Mouse (Mus musculus) limb, embryonic 12.5 days (tissue): ENCODE data around the gene Isg15. TPM values are rescaled to one million over a fixed set of nuclear protein-coding genes. Genes with fewer than 3 reads are reported as not detected.

Experiments used
- ATAC-seq: fragments of 200-750 bp; cut with Nextera tagmentation; 2 replicates; pipeline ENCODE4 v1.8.0; 2017; ENCODE audit warnings: low read depth, moderate TSS enrichment; ENCODE audit not compliant: insufficient number of reproducible peaks, insufficient read depth, low FRiP score, low TSS enrichment
- H3K27ac ChIP-seq: fragments of 300-500 bp; sonication (generic); 2 replicates; pipeline ENCODE4 v1.5.1; 2016; ENCODE audit warnings: mild to moderate bottlenecking, moderate library complexity
- H3K27me3 ChIP-seq: fragments of 300-500 bp; sonication (generic); 2 replicates; pipeline ENCODE4 v1.6.1; 2016; ENCODE audit warnings: mild to moderate bottlenecking, moderate library complexity
- H3K36me3 ChIP-seq: fragments of 300-500 bp; sonication (generic); 2 replicates; pipeline ENCODE4 v1.6.1; 2016; ENCODE audit warnings: mild to moderate bottlenecking, moderate library complexity
- H3K4me1 ChIP-seq: fragments of 300-500 bp; sonication (generic); replicated peaks from 2 replicates; pipeline ENCODE4 v1.6.1; 2016
- H3K4me2 ChIP-seq: fragments of 300-500 bp; sonication (generic); 2 replicates; pipeline ENCODE4 v1.6.1; 2016; ENCODE audit warnings: mild to moderate bottlenecking, moderate library complexity
- H3K4me3 ChIP-seq: fragments of 300-500 bp; sonication (generic); replicated peaks from 2 replicates; pipeline ENCODE4 v1.5.1; 2016; ENCODE audit warnings: mild to moderate bottlenecking
- H3K9ac ChIP-seq: fragments of 300-500 bp; sonication (generic); replicated peaks from 2 replicates; pipeline ENCODE4 v1.6.1; 2016; ENCODE audit warnings: mild to moderate bottlenecking, moderate library complexity
- H3K9me3 ChIP-seq: fragments of 300-500 bp; sonication (generic); 2 replicates; pipeline ENCODE4 v1.6.1; 2016; ENCODE audit warnings: mild to moderate bottlenecking, moderate library complexity
- WGBS: fragments of 180-500 bp; shearing (Covaris S2); methylation state at CpG from one replicate; pipeline ENCODE4 v1.1.7; 2016; 5-methylcytosine and 5-hydroxymethylcytosine counted together
- polyA plus RNA-seq: library from polyadenylated mRNA; unstranded; fragments of >200 nt; fragmentation: Nextera tagmentation; extraction: Ambion mirVana; gene quantifications from 2 replicates; pipeline ENCODE4 v1.2.1, GENCODE M21; 2016

The Isg15 gene
- polyA plus RNA-seq, result 0.40 and 0.95 TPM in 2 replicates

- H3K4me2 ChIP-seq, result no peak within 1 kb of the TSS
- H3K4me1 ChIP-seq, result peaks cover 23% of the 10 kb centered on the region
- H3K9ac ChIP-seq, result no peak within 1 kb of the TSS
- no peaks in the 10 kb centered on the region for H3K36me3 ChIP-seq
- H3K4me3 ChIP-seq, result no peak within 1 kb of the TSS
- 52% methylated on average over 10 of the region's 10 CpGs for WGBS
- no peaks in the 10 kb centered on the region for H3K9me3 ChIP-seq
- peaks cover 39% of the 10 kb centered on the region for H3K27me3 ChIP-seq
- no peak for ATAC-seq
- H3K27ac ChIP-seq, result no peak within 1 kb of the TSS
These were observed at the start of gene Isg15 for GRCm38 (mm10) chr4:156200623-156201475. TSS of gene Isg15 (minus strand) at chr4:156200818.

DNA sequence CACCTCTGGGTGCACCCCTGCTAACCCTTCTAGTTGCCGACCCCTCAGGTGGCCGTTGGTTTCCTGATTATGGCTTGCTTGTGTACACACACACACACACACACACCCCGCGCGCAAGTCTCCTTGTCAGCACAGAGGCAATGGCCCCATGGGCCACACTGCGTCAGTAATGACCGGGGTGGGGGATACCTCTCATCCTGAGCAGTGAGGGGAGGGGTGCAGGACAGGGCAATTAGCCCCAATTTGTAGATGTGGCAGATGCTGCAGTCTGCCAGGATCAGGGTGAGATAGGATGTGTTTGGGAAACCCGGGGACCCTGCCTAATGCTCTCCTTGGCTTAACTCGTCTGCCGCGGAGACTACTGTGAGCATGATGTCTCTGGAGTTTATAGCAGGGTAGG lies 48.9 kb upstream of the Isg15 start:
- Histone ChIP-seq H3K9ac (no peak overlapping the region), H3K27ac (no peak overlapping the region), H3K4me3 (no peak overlapping the region), H3K27me3 (peaks cover 35% of the 10 kb centered on the region), H3K9me3 (no peaks in the 10 kb centered on the region), H3K4me1 (0 out of 2 replicates have a peak, but pooled peaks cover 2% of the 10 kb centered on the region), H3K36me3 (peaks cover 49% of the 10 kb centered on the region), H3K4me2 (no peak overlapping the region)
- ATAC-seq, result no peak
- WGBS, result 58% methylated on average over 11 of the region's 11 CpGs

- 26% methylated on average over 58 of the region's 60 CpGs for WGBS
- no peaks in the 10 kb centered on the region for H3K9me3 ChIP-seq
- no peaks in the 10 kb centered on the region for H3K27me3 ChIP-seq
- H3K36me3 ChIP-seq, result peaks cover 61% of the 10 kb centered on the region
- H3K4me2 ChIP-seq, result peak overlapping the region; percentile 88
- peaks cover 21% of the 10 kb centered on the region for H3K4me1 ChIP-seq
- peak overlapping the region; percentile 88 for H3K4me3 ChIP-seq
- no peak for ATAC-seq
- H3K27ac ChIP-seq, result no peak overlapping the region
- peak overlapping the region; percentile 74 for H3K9ac ChIP-seq
These were observed 36.2 kb upstream of the Isg15 start for GRCm38 (mm10) chr4:156236651-156237447.

DNA sequence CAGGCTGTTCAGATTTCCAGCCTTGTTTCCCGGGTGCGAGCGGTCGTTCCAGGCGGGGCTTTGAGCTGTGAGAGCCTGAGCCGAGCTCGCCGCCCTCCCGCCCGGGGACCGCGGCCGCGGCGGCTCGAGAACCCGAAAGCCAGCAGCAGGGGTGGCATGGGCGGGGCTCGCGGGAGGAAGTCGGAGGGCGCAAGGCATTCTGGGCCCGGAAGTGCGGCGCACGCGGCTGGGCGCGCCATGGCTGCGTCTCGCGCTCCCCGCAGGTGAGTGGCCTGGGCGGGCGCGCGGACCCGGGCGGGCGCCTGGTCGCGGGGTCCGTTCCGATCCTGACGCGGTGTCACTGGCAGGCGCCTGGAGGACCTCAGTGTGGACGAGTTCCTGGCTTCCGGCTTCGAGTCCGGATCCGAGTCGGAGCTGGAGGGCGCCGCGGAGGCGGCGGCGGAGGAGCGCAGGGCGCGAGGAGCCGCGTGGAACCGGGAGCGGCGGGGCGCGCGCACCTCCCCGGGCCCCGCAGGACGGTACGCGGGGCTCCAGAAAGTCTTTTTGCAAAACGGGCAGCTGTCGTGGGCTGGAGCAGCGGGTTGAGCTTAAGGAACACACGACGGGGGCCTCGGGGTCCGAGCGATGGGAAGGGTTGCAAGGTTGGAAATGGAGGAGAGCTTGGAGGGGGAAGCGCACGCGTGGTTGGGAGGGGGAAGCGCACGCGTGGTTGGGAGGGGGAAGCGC lies 35.4 kb upstream of the Isg15 start, which contains the start of gene Noc2l:
Noc2l (plus strand) TSS at position 203 of the 726 bp plus-strand sequence.
- Histone ChIP-seq H3K9me3 (no peaks in the 10 kb centered on the region), H3K9ac (peak within 1 kb of the TSS; percentile 74), H3K4me2 (peak within 1 kb of the TSS; percentile 88), H3K27ac (peak within 1 kb of the TSS; percentile 93), H3K4me1 (peaks cover 21% of the 10 kb centered on the region), H3K36me3 (peaks cover 61% of the 10 kb centered on the region), H3K4me3 (peak within 1 kb of the TSS; percentile 88), H3K27me3 (no peaks in the 10 kb centered on the region)
- peak; percentile 87 for ATAC-seq
- under 1% methylated on average over 90 of the region's 90 CpGs for WGBS

DNA sequence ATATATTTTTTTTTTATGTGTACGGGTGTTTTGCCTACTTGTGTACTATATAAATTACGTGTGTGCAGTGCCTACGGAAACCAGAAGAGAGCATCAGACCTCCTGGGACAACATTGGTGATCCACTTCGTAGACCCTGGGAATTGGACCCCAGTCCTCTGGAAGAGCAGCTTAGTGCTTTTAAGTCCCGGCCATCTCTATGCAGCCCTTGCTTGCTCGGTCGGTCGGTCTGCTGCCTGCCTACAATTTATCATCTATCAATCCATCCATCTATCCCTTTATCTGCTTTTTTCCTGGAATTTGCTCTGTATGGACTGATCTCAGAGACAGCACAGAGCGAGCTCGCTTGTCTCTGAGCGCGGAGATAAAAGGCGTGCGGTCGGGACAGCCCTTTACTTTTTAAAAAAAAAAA lies 34.7 kb upstream of the Isg15 start:
- ATAC-seq, result peak; percentile 8
- Histone ChIP-seq H3K4me1 (peaks cover 21% of the 10 kb centered on the region), H3K27ac (no peak overlapping the region), H3K4me3 (peak overlapping the region; percentile 88), H3K27me3 (no peaks in the 10 kb centered on the region), H3K4me2 (peak overlapping the region; percentile 88), H3K36me3 (peaks cover 61% of the 10 kb centered on the region), H3K9me3 (no peaks in the 10 kb centered on the region), H3K9ac (0 out of 2 replicates have a peak overlapping the region, but pooled peaks have one; percentile 74)
- WGBS, result under 1% methylated on average over 15 of the region's 15 CpGs

DNA sequence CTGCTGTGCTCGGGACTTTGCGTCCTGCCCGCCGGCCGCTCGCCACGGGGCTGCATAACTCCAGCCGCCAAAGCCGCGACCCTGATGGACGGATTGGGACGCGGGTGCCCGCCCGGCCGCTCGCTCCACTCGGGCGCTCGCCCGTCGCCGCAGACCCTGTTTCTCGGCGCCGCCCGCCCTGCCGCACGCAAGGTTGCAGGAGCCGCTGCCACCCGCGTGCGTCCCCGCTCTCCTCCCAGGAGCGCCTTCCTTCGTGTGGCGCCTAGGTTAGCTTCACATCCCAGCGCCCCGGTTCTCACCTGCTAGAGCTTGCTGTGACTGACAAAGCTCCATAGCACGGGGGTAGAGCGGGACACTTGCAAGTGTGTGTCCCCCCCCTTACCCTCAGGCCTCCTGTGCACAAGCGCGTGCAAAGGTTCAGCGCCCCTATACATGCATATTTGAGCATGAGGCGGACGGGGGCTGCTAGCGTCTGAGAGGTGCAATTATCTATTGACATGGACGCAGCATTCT lies 34.1 kb upstream of the Isg15 start, which contains the start of gene Plekhn1:
Plekhn1 (minus strand) TSS at position 157 of the 513 bp plus-strand sequence.
- WGBS, result 2% methylated on average over 35 of the region's 48 CpGs
- Histone ChIP-seq H3K9me3 (no peaks in the 10 kb centered on the region), H3K4me3 (peak within 1 kb of the TSS; percentile 88), H3K36me3 (peaks cover 61% of the 10 kb centered on the region), H3K27me3 (no peaks in the 10 kb centered on the region), H3K4me2 (peak within 1 kb of the TSS; percentile 88), H3K27ac (peak within 1 kb of the TSS; percentile 93), H3K4me1 (peaks cover 21% of the 10 kb centered on the region), H3K9ac (peak within 1 kb of the TSS; percentile 74)
- ATAC-seq, result peak; percentile 17; the same call in 1 of the 2 replicates

GRCm38 (mm10) chr4:156234021-156234501 lies 33.4 kb upstream of the Isg15 start:
- 1% methylated on average over 17 of the region's 17 CpGs for WGBS
- no peak for ATAC-seq
- Histone ChIP-seq H3K36me3 (peaks cover 61% of the 10 kb centered on the region), H3K9me3 (no peaks in the 10 kb centered on the region), H3K27me3 (no peaks in the 10 kb centered on the region), H3K9ac (peak overlapping the region; percentile 72), H3K4me1 (peaks cover 21% of the 10 kb centered on the region), H3K27ac (peak overlapping the region; percentile 87; the same call in 1 of the 2 replicates), H3K4me2 (peak overlapping the region; percentile 88), H3K4me3 (peak overlapping the region; percentile 88)

- Histone ChIP-seq H3K36me3 (peaks cover 47% of the 10 kb centered on the region), H3K4me1 (peaks cover 17% of the 10 kb centered on the region), H3K9me3 (no peaks in the 10 kb centered on the region), H3K4me2 (peak overlapping the region; percentile 30), H3K9ac (0 out of 2 replicates have a peak overlapping the region, but pooled peaks have one; percentile 34), H3K4me3 (peak overlapping the region; percentile 21), H3K27ac (no peak overlapping the region), H3K27me3 (no peaks in the 10 kb centered on the region)
- peak; percentile 42; the same call in 1 of the 2 replicates for ATAC-seq
- 21% methylated on average over 12 of the region's 12 CpGs for WGBS
These were observed 27.9 kb upstream of the Isg15 start for GRCm38 (mm10) chr4:156228393-156229024.

DNA sequence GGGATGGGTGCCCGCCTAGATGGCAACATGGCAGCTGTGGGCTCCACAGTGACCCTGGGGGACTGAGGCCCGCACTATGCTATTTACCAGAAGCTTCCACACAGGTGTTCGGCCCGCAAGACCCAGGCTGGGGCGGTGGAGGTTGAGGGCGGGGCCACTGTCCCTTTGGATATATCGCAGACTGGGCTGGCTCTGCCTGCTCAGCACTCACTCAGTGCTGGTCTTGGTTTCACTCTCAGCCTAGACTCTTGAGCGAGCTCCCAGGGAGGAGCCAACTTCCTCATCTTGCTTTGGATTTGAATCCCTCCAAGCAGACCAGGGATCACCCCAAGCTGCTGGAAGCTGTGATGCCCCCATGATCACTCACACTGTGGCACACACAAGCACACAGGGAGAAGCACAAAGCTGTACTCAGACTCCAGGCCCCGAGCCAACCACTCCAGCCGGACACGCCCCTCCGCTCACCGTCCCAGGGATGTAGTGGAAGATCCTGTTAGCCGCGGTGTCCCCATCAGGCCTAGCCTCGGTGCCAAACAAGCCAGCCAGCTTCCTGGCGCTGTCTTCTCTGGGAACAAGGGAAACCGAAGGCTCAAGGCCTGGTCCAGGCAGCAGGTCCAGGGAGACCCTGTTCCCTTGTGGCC lies 27.3 kb upstream of the Isg15 start:
- no peak overlapping the region for H3K27ac ChIP-seq
- H3K27me3 ChIP-seq, result no peaks in the 10 kb centered on the region
- H3K36me3 ChIP-seq, result peaks cover 42% of the 10 kb centered on the region
- peaks cover 11% of the 10 kb centered on the region for H3K4me1 ChIP-seq
- H3K4me3 ChIP-seq, result peak overlapping the region; percentile 21
- peak overlapping the region; percentile 30 for H3K4me2 ChIP-seq
- 36% methylated on average over 18 of the region's 18 CpGs for WGBS
- 0 out of 2 replicates have a peak overlapping the region, but pooled peaks have one; percentile 34 for H3K9ac ChIP-seq
- no peaks in the 10 kb centered on the region for H3K9me3 ChIP-seq
- peak; percentile 23; the same call in 1 of the 2 replicates for ATAC-seq
